Mouse (Mus musculus): ENCODE results near the gene Tctn1. TPM values are rescaled to one million over a fixed set of nuclear protein-coding genes. Genes with fewer than 3 reads are reported as not detected.
A peak's percentile ranks its signal among the peaks of the same experiment; 100 is the strongest.

Gene Tctn1
- total and polyA plus RNA-seq, 3 experiments: 3.8 to 6.0 TPM; not detected in 1

GRCm38 (mm10) chr5:122208909-122209308 lies 55.4 kb downstream of the Tctn1 start:
- no peaks in the 10 kb centered on the region for H3K27me3 ChIP-seq (ENCODE audit: control insufficient read depth in 1 of 2, insufficient read depth in 2 of 2, low read length in 2 of 2)
- no peak overlapping the region for H3K9ac ChIP-seq (ENCODE audit: control insufficient read depth, low read depth, low read length, poor library complexity, severe bottlenecking)
- H3K79me2 ChIP-seq (ENCODE audit: control insufficient read depth, insufficient read depth, low read length, poor library complexity): no peaks in the 10 kb centered on the region
- DNase-seq (ENCODE audit: low read depth, low spot score): no peak
- H3K9me3 ChIP-seq (replicated peaks; ENCODE audit: insufficient read depth, low read length): no peaks in the 10 kb centered on the region
- TF ChIP-seq GABPA (IDR thresholded peaks at IDR 0.05; ENCODE audit: low read depth, low read length): no peak
- TF ChIP-seq TAL1 (IDR thresholded peaks at IDR 0.05; ENCODE audit: low read length): no peak
- no peak for TF ChIP-seq MYC (IDR thresholded peaks at IDR 0.05; ENCODE audit: low read depth, low read length)
- no peak for TF ChIP-seq MYB (IDR thresholded peaks at IDR 0.05; ENCODE audit: low read depth, low read length)
- no peak for TF ChIP-seq GATA1 (IDR thresholded peaks at IDR 0.05; ENCODE audit: low read depth, low read length)
- TF ChIP-seq TBP (IDR thresholded peaks at IDR 0.05; ENCODE audit: low read depth, low read length): no peak
- TF ChIP-seq CHD2 (IDR thresholded peaks at IDR 0.05; ENCODE audit: low read length): no peak
- H3K4me3 ChIP-seq (ENCODE audit: control insufficient read depth in 1 of 2, insufficient read depth in 1 of 2, low read depth in 2 of 2, low read length in 2 of 2): no peak overlapping the region
- H3K27ac ChIP-seq (ENCODE audit: control insufficient read depth, low read depth, low read length): no peak overlapping the region
- H3K36me3 ChIP-seq (ENCODE audit: control insufficient read depth in 1 of 2, insufficient read depth in 2 of 2, low read length in 2 of 2): no peaks in the 10 kb centered on the region; a peak in 1 of 4 replicates
- H3K4me1 ChIP-seq (ENCODE audit: control insufficient read depth in 1 of 2, insufficient read depth in 2 of 2, low read length in 2 of 2): peaks cover 0 to 11% of the 10 kb centered on the region in 2 experiments; a peak in 3 of 4 replicates

- peak in 1 of 2 experiments; percentile 58; a peak in 1 of 4 replicates for TF ChIP-seq POLR2A (IDR thresholded peaks at IDR 0.05; ENCODE audit: control insufficient read depth in 1 of 2, insufficient read depth in 1 of 2, low read depth in 1 of 2, low read length in 2 of 2, poor library complexity in 1 of 2)
- peak; percentile 76 for TF ChIP-seq HCFC1 (IDR thresholded peaks at IDR 0.05; ENCODE audit: low read depth, low read length)
- peak; percentile 67 for TF ChIP-seq ZNF384 (IDR thresholded peaks at IDR 0.05; ENCODE audit: low read depth, low read length)
- TF ChIP-seq SIN3A (IDR thresholded peaks at IDR 0.05; ENCODE audit: low read length): peak; percentile 33; the same call in 1 of the 2 replicates
- TF ChIP-seq ELF1 (IDR thresholded peaks at IDR 0.05; ENCODE audit: low read depth, low read length): peak; percentile 65; the same call in 1 of the 2 replicates
- TF ChIP-seq EP300 (IDR thresholded peaks at IDR 0.05; ENCODE audit: low read depth in 1 of 2, low read length in 2 of 2): no peak
- peak; percentile 30 for TF ChIP-seq NELFE (IDR thresholded peaks at IDR 0.05; ENCODE audit: low read depth, low read length)
- peak; percentile 48; the same call in 1 of the 2 replicates for TF ChIP-seq TBP (IDR thresholded peaks at IDR 0.05; ENCODE audit: low read depth, low read length)
- 0 out of 2 replicates have a peak, but pooled peaks have one; percentile 39 for TF ChIP-seq ZMIZ1 (IDR thresholded peaks at IDR 0.05; ENCODE audit: low read depth, low read length)
- no peak for TF ChIP-seq RAD21 (IDR thresholded peaks at IDR 0.05; ENCODE audit: low read depth, low read length)
- H3K4me3 ChIP-seq (ENCODE audit: control insufficient read depth in 1 of 2, insufficient read depth in 1 of 2, low read depth in 2 of 2, low read length in 2 of 2): peak within 1 kb of the TSS; percentile 40 to 68
- no peaks in the 10 kb centered on the region for H3K9me3 ChIP-seq (replicated peaks; ENCODE audit: insufficient read depth, low read length)
- peak; percentile 85 for DNase-seq (ENCODE audit: low read depth, low spot score)
- no peaks in the 10 kb centered on the region; a peak in 1 of 4 replicates for H3K36me3 ChIP-seq (ENCODE audit: control insufficient read depth in 1 of 2, insufficient read depth in 2 of 2, low read length in 2 of 2)
- no peaks in the 10 kb centered on the region for H3K79me2 ChIP-seq (ENCODE audit: control insufficient read depth, insufficient read depth, low read length, poor library complexity)
- H3K27ac ChIP-seq (ENCODE audit: control insufficient read depth, low read depth, low read length): no peak within 1 kb of the TSS
- H3K27me3 ChIP-seq (ENCODE audit: control insufficient read depth in 1 of 2, insufficient read depth in 2 of 2, low read length in 2 of 2): no peaks in the 10 kb centered on the region
- peak within 1 kb of the TSS; percentile 50 for H3K9ac ChIP-seq (ENCODE audit: control insufficient read depth, low read depth, low read length, poor library complexity, severe bottlenecking)
- peaks cover 0 to 11% of the 10 kb centered on the region in 2 experiments; a peak in 3 of 4 replicates for H3K4me1 ChIP-seq (ENCODE audit: control insufficient read depth in 1 of 2, insufficient read depth in 2 of 2, low read length in 2 of 2)
Measured at GRCm38 (mm10) chr5:122206475-122206874, 57.8 kb downstream of the Tctn1 start, which contains the start of gene Hvcn1. Hvcn1 (plus strand) TSS chr5:122206804.

Data from MEL (cell line).